Mouse (Mus musculus) layer of hippocampus, adult 9-10 months (tissue): Measurements from ENCODE around the gene Pelo.

Source experiments
- DNase-seq: peaks from one replicate; pipeline ENCODE4 v3.0.0; 2022; ENCODE audit warnings: low spot score

The Pelo gene

DNA sequence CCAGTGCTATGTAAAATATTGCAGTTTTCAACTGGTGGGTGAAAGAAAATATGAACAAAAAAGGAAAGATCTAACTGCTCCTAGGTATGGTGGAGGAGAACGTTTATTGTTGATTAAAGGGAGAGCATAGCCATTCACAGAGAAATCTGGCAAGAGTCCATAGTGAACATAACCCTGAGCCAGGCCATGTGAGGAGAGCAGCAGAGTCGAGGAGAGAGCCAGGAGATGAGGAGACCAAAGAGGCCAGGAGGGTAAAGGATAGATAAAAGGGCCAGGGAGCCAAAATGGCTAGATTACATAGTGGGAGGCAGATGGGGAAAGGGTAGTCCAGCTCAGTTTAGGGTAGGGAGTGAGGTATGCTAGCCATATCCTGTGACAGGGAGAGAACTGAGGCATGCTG is 6.2 kb upstream of the Pelo start:
- no peak for DNase-seq

DNA sequence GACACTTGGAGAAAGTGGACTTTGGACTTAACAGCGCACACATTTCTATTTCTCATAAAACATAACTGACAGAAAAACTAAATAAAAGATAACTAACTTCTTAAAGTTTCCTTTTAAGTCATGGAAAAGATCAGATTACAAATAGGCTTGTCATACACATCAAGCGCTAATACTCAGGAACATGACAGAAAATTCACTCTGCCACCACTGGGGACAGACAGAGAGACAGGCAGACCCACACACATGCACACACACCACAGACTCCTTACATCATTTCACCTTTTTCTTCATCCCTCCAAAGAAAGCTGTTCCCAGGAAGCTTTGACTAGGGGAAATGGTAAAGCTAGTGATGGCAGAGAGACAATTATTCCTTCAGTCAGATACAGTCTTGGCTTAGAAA is 5.4 kb upstream of the Pelo start:
- DNase-seq: no peak

DNA sequence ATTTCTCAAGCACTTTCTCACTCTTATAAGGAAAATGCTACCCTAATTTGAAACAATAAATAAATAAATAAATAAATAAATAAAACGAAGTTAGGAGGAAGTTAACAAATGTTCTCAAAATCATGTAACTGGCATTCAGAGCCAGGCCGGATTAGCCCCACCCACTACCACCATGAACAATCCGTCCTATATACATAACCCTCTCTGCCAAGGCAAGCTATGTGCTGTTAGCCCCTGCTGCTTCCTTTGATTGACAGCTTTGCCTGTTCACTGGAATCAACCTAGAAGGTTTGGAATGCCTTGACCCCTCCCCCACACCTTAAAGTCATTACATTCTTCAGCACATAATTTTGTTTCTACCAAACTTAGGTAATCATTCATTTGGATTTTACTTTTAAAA is 1.5 kb upstream of the Pelo start:
- DNase-seq: no peak

GRCm38 (mm10) chr13:115090977-115091445 is 1.0 kb upstream of the Pelo start:
- no peak for DNase-seq

GRCm38 (mm10) chr13:115089395-115090025 is 476 bp downstream of the Pelo start:
- DNase-seq: no peak

GRCm38 (mm10) chr13:115089020-115089394 is 979 bp downstream of the Pelo start:
- no peak for DNase-seq

- no peak for DNase-seq
These were observed 4.0 kb downstream of the Pelo start for GRCm38 (mm10) chr13:115085974-115086373.

GRCm38 (mm10) chr13:115082339-115082738 is 7.6 kb downstream of the Pelo start:
- no peak for DNase-seq

DNA sequence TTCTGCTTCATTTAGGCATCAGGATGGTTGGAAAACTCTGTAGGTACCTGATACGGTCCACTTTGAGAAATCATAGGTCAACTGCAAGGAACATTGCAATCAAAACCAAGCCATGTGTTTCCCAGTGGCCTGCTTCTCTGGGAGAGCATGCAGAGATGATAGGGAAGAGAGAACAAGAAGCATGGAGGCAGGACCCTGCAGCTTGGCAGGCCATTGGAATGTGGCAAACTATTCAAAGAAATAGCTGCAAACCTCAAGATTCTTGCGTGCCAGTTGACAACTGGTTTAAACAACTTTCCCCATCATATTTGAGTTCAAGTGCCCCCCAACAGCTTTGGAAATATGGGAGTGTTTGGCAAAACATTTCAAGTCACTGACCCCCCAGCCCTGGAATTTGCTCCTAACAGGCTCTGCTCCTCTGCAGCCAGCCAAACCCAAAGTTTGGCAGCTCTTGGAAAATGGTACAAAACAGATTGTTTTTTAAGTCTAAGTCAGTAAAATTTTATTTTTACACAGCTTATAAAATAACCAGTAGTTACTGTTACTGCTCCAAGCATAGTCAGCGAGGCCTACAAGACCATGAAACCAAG is 9.9 kb downstream of the Pelo start:
- no peak for DNase-seq

- DNase-seq: no peak
These were observed 10.8 kb downstream of the Pelo start for GRCm38 (mm10) chr13:115078997-115079685.

- no peak for DNase-seq
These were observed 12.4 kb downstream of the Pelo start for GRCm38 (mm10) chr13:115077346-115078134.

DNA sequence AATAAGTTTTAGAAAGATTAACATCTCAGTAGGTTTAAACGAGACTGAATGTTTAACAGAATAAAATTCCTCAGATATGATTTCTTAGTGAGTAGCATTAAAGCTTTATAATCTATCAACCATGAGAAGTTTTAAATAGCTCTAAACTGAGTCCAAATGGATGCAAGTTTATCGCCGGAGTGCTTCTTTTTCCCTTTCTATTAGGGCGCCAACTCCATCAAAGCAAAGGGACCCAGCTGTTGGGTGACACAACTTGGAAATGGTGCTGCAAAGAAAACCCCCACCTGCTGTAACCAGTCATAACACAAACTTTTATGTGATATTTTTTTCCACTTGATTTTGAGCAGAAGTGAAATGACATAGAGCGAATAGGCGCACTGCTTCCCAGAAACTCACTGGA is 17.6 kb downstream of the Pelo start:
- no peak for DNase-seq

DNA sequence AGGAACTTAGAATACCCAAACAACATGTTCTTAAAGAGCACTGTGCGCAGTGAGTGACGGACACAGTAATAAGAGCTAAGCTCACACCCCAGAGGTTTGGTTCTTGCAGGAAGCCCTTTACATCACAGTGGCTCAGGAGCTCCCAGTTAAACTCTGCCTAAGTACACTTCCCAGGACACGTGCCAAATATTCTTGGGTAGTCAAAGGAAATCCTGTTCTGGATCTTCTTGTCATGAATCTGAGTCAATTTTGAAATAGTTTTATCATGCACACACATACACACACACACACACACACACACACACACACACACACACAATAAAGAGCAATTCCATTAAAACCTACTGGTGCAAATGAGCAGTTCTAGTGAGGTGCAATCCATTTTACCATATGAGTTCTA is 18.6 kb downstream of the Pelo start:
- DNase-seq: no peak

GRCm38 (mm10) chr13:115067968-115068330 is 22.0 kb downstream of the Pelo start:
- no peak for DNase-seq

DNA sequence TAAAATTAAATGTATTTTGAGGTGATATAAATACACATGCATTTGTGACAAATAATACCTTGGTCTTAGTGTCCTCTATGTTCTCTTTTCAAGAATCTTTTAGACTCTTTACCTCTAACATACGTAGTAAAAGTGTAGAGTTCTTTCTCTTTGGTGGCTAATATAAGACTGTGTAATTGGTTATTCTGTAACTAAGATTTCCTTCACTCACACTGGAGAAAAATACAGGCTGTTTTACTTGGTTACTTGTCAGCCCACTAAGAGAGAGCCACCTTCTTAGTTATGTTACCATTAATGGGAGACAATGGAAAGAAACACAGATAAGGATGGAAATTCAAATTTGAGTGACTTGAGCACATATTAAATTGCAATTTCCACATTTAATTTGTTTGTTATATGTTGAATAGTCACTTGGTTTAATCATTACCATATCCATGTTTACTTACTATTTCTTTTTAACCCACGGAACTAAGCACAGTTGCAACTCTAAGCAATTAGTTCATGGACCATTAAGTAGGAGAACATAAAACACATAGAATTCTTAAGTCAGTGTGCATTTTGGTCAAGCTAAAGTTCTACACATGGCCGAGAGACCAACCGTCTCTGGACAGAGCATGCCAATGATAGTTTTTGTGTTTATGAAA is 22.5 kb downstream of the Pelo start:
- no peak for DNase-seq

DNA sequence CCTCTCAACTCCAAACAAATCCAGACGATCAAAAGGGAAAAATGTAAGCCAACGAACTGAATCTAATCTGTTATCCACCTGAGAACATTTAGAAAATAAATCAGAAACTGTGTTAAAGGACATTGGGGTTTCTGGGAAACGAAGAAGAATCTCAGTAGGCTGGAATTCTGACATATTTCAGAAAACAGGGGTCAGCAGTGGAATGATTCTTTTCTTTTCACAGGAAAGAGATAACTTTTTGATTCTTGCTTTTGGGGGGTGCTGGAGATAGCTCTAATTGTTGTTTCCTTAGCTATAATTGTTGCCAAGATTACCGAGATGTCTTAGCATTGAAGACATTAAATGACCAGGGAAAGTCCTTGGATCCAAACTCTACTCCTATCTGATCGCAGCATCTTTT is 32.4 kb downstream of the Pelo start:
- no peak for DNase-seq

DNA sequence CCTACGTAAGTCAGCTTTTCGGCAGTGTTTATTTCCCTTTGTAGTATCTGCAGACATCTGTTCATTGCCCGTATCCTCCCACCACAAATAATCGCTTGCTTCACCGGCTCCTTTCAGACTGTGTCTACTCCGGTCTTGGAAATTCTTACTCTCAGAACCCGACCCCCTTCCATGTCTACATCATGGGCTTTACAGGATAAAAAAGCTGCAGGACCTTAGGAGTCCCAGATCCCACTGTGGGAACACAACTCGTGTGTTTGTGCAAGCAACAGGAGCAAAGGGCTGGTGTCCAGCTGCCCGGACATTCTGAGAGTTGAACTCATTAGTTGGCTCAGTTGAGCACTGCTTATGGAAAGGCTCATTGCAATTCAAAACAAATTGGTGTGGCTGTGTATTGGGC is 35.2 kb downstream of the Pelo start:
- no peak for DNase-seq

GRCm38 (mm10) chr13:115052568-115052967 is 37.4 kb downstream of the Pelo start:
- no peak for DNase-seq

DNA sequence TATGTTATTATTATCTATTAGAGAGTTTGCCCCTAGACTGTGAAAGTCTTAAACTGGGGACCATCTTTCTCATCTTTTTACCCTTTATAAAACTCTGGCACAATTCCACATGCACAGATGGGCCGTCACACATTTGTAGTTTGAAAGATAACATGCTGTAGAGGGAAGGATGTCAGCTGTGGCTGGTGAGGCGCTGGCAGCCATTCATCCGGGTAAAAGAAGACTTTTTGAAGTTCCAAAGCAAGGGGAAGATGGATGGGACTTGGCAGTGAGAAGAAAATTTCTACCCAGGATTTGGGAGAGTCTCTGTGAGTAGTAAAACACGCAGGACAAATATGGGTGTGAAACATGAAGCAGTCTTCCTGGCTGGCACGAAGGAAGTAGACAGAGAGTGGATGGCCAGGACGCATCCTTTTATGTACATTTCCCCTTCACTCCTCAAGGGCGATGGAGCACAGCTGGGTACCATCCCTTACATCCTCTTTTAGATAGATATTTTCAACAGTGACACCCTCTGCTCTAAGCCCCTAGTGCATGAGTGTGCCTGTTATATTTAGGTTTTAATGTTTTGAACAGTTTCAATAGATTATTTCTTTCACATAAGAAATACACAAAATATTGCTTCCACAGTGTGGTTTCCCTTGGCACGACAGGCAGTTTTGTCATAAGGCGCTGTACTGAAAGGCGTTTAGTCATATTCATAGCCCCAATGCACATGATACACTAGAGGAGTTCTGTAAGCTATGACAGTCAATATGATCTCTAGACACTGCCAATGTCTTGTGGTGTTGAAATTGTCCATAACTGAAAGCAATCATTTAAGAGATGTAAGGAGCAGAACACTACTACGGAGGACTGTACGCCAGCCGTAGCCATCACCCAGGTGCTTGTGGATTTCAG is 39.1 kb downstream of the Pelo start:
- no peak for DNase-seq

DNA sequence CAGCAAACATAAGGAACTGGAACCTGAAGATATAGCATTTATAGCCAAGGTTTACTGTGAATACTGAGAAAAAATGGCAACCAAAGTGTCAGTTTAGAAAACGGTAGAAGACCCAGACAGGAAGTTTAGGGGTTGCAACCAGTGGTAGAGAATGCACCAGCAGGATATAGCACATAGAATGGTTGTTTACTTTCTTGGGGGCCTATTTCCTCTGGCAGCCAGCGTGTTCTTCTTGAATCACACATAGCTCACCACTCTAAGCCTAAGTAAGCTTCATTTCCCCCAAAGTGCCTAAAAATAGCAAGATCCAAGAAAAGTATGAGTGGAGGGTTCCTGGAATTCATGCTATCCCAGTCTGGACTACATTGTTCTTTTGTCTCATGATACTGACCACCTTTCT is 47.3 kb downstream of the Pelo start:
- no peak for DNase-seq
